ENCODE assay signal across 15 mouse cellular contexts in genomic region chr3:130903329-130903728, GRCm38 (mm10).
"Had no signal": no experiment of that assay in that cellular context is flagged by ENCODE, and none has a peak within 500 bp of the region (broad histone marks: within the 10 kb centered on the region; RNA-seq: fewer than 3 reads in every experiment).

No protein-coding gene starts in this region.

- H3K27me3 ChIP-seq: neural tube, embryonic 12.5 days; neural tube, embryonic 13.5 days; neural tube, embryonic 15.5 days; stomach, embryonic 15.5 days had no signal

- H3K36me3 ChIP-seq: neural tube, embryonic 12.5 days; neural tube, embryonic 13.5 days; neural tube, embryonic 15.5 days; stomach, embryonic 15.5 days had no signal

- H3K27ac ChIP-seq: neural tube, embryonic 12.5 days; neural tube, embryonic 13.5 days; neural tube, embryonic 15.5 days; stomach, embryonic 15.5 days; stomach, postnatal 0 days had no signal

- H3K4me1 ChIP-seq: neural tube, embryonic 12.5 days; neural tube, embryonic 13.5 days; neural tube, embryonic 15.5 days; stomach, embryonic 15.5 days had no signal

- H3K4me3 ChIP-seq: neural tube, embryonic 12.5 days; neural tube, embryonic 13.5 days; neural tube, embryonic 15.5 days; stomach, embryonic 15.5 days had no signal

- DNase-seq: retina, postnatal 1 day; right cerebral cortex, adult 18-20 months; right cerebral cortex, postnatal 14 days; right cerebral cortex, postnatal 25 days; right cerebral cortex, postnatal 4 days; spleen, adult 18-20 months; thymus, adult 18-20 months; thymus, postnatal 14 days; thymus, postnatal 36 days; thymus, postnatal 4 days had no signal
